8 mouse cellular contexts compared by ENCODE assay signal in the genomic region with DNA sequence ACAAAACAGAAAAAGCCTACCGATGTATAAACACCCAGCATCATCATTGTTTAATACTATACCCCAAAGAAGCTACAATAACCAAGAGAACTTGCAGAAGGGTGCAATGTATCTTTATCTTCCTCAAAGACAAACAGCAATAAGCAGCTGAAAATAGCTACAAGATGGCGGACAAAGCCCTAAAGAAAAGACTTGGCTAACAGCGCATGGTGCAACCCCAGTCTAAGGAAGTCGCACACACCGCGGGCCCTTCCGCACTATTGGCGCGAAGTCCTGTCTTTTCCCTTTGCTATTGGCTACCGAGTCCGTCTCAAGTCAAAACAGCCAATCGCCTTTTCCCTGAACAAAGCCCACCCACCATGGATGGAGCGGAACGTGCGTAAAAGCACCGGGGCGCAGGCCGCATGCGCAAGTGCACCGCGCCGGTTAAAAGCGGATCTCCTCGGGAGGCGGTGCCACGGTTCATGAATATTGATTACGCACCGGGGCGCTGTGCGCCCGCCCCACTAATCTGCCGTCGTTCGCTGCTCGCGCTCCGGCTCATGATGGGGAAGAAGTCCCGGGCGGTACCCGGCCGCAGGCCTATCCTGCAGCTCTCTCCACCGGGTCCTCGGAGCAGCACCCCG. TPM values are rescaled to one million over a fixed set of nuclear protein-coding genes. Genes with fewer than 3 reads are reported as not detected.
DNase-seq lines count a peak whose midpoint lies in the region; ATAC-seq and TF ChIP-seq lines count a peak whose summit lies in the region.

A gene (plus strand): TSS at position 318 of the 626 bp plus-strand sequence.

- WGBS in forebrain, embryonic 15.5 days = under 1% methylated on average over 44 of the region's 44 CpGs
- under 1% methylated on average over 44 of the region's 44 CpGs for WGBS in lung, adult 2 months

- H3K27ac ChIP-seq in ES-E14 (ENCODE audit: insufficient read depth, low read depth, low read length, poor library complexity, severe bottlenecking) = peak within 1 kb of the TSS; percentile 66
- peak within 1 kb of the TSS; percentile 98 for H3K27ac ChIP-seq in forebrain, embryonic 15.5 days (replicated peaks)

- H3K27me3 ChIP-seq in forebrain, embryonic 15.5 days = no peaks in the 10 kb centered on the region

- H3K4me2 ChIP-seq in forebrain, embryonic 15.5 days (replicated peaks) = peak within 1 kb of the TSS; percentile 63

- H3K4me3 ChIP-seq in ES-E14 (ENCODE audit: insufficient read depth in 1 of 2, low read depth in 1 of 2, low read length in 2 of 2, poor library complexity in 1 of 2, severe bottlenecking in 1 of 2) = peak within 1 kb of the TSS; percentile 83 to 90
- peak within 1 kb of the TSS; percentile 83 for H3K4me3 ChIP-seq in forebrain, embryonic 15.5 days
- H3K4me3 ChIP-seq in lung, adult 2 months (replicated peaks; ENCODE audit: extremely low read depth, low read depth, low read length) = peak within 1 kb of the TSS; percentile 100

- H3K4me1 ChIP-seq in ES-E14 (ENCODE audit: control insufficient read depth in 2 of 2, insufficient read depth in 2 of 2, low read length in 2 of 2, poor library complexity in 1 of 2) = peaks cover 4 to 6% of the 10 kb centered on the region in 2 experiments; a peak in 3 of 4 replicates
- H3K4me1 ChIP-seq in forebrain, embryonic 15.5 days = peaks cover 38% of the 10 kb centered on the region
- peaks cover 12% of the 10 kb centered on the region for H3K4me1 ChIP-seq in lung, adult 2 months (ENCODE audit: control insufficient read depth, insufficient read depth, low read length)

- peak; percentile 99 for ATAC-seq in forebrain, embryonic 15.5 days (replicated peaks)
- peak; percentile 98 for ATAC-seq in neutrophil, adult 5-6 weeks (ENCODE audit: extremely low read depth, insufficient number of reproducible peaks, low FRiP score, poor library complexity, severe bottlenecking)

- intact Hi-C loops in heart, postnatal 25 days (cut with DNase I) = loop anchor here (10.0 kb wide), 1 partner anchor 320 kb away; no protein-coding TSS in a partner anchor

- TF ChIP-seq CTCF in lung, adult 2 months (IDR thresholded peaks at IDR 0.05; ENCODE audit: insufficient read depth, low read length) = no peak

- peak; percentile 98 for DNase-seq in ES-E14 (ENCODE audit: low read depth, low spot score)
- peak; percentile 99 for DNase-seq in cerebellum, adult 11-12 months
- DNase-seq in heart, postnatal 25 days (ENCODE audit: low spot score) = peak; percentile 99
- peak; percentile 99 for DNase-seq in layer of hippocampus, adult 18-20 months (ENCODE audit: low spot score in 2 of 2)
- DNase-seq in lung, adult 2 months = peak; percentile 94
- peak; percentile 97 to 98 for DNase-seq in thymus, adult 18-20 months

- in situ Hi-C loops in ES-E14 (cut with MboI; ENCODE audit: low sequenced_read_pairs in 2 of 2, unreplicated experiment in 2 of 2) = no loop called here

- H3K9me3 ChIP-seq in ES-E14 (ENCODE audit: control insufficient read depth, insufficient read depth, low read depth, low read length) = no peaks in the 10 kb centered on the region
- H3K9me3 ChIP-seq in forebrain, embryonic 15.5 days = no peaks in the 10 kb centered on the region

- H3K36me3 ChIP-seq in ES-E14 (ENCODE audit: control insufficient read depth, insufficient read depth, low read length, poor library complexity, severe bottlenecking) = peaks cover 9% of the 10 kb centered on the region; the same call in 1 of the 2 replicates
- H3K36me3 ChIP-seq in forebrain, embryonic 15.5 days = peaks cover 13% of the 10 kb centered on the region

- peak within 1 kb of the TSS; percentile 90 for H3K9ac ChIP-seq in ES-E14 (ENCODE audit: insufficient read depth, low read depth, low read length, poor library complexity, severe bottlenecking)
- H3K9ac ChIP-seq in forebrain, embryonic 15.5 days (replicated peaks) = peak within 1 kb of the TSS; percentile 98

- peak; percentile 62; the same call in 1 of the 2 replicates for TF ChIP-seq POLR2A in lung, adult 2 months (IDR thresholded peaks at IDR 0.05; ENCODE audit: borderline replicate concordance, extremely low read depth, low read depth, low read length)

TF ChIP-seq in ES-E14, 5 proteins besides CTCF, POLR2A, EP300 and RAD21:
- TF ChIP-seq MAFK (IDR thresholded peaks at IDR 0.05; ENCODE audit: insufficient read depth, low read depth, low read length) = no peak
- TF ChIP-seq CHD2 (IDR thresholded peaks at IDR 0.05; ENCODE audit: low read depth, low read length) = peak; percentile 74

RNA-seq across cellular contexts. Expression of the gene that starts here (rescaled TPM):
- total RNA-seq in ES-E14 (2012; rRNA removed) = 91.4 and 124 TPM in 2 replicates
- 117 and 122 TPM in 2 replicates for polyA plus RNA-seq in forebrain, embryonic 15.5 days (2015; fragmentation: Nextera tagmentation; extraction: Ambion mirVana)
- total RNA-seq in heart, postnatal 25 days (2021) = 10 to 100 TPM; 13.4 to 15.4 TPM
- total RNA-seq in layer of hippocampus, adult 18-20 months (2021) = 10 to 100 TPM; 46.9 to 51.0 TPM
- 28.4 and 43.3 TPM in 2 replicates for polyA plus RNA-seq in lung, adult 2 months (2012; rRNA removed)
- total RNA-seq in neutrophil, adult 5-6 weeks (2017) = 309 and 373 TPM in 2 replicates

Comparison
In these comparisons a context has a peak if more than half of its experiments do, and no peak if none do; other contexts are left out.
1. Peak in every context shown above with its lines: DNase-seq, ATAC-seq, H3K4me3 ChIP-seq and H3K27ac ChIP-seq.